Mouse (Mus musculus) forebrain, postnatal 0 days (tissue): ENCODE measurements at regions not wholly inside any gene's neighbourhood (a gene's known extent, or its start where the extent isn't known, plus 50 kb on each side); places are given as distances from the start of the nearest gene placed in this dataset.

Experiments used
- ATAC-seq: fragments of 200-750 bp; cut with Nextera tagmentation; 2 replicates; pipeline ENCODE4 v1.8.0; 2017; ENCODE audit warnings: mild to moderate bottlenecking, moderate library complexity
- DNase-seq: peaks from one replicate; pipeline ENCODE4 v3.0.0-alpha.2; 2015
- H3K27ac ChIP-seq: fragments of 300-500 bp; sonication (generic); 2 replicates; pipeline ENCODE4 v1.5.1; 2014; ENCODE audit warnings: low read depth, mild to moderate bottlenecking, antibody characterized with exemption, low read length, moderate library complexity, mixed read lengths
- H3K27me3 ChIP-seq: fragments of 300-500 bp; sonication (generic); 2 replicates; pipeline ENCODE4 v1.6.1; 2014; ENCODE audit warnings: mild to moderate bottlenecking, low read length, mixed read lengths; ENCODE audit not compliant: insufficient read depth
- H3K36me3 ChIP-seq: fragments of 300-500 bp; sonication (generic); 2 replicates; pipeline ENCODE4 v1.6.1; 2014; ENCODE audit warnings: mild to moderate bottlenecking, moderate library complexity; ENCODE audit not compliant: insufficient read depth
- H3K4me1 ChIP-seq: fragments of 300-500 bp; sonication (generic); 2 replicates; pipeline ENCODE4 v1.6.1; 2014; ENCODE audit warnings: antibody characterized with exemption; ENCODE audit not compliant: insufficient read depth
- H3K4me2 ChIP-seq: fragments of 300-500 bp; sonication (generic); 2 replicates; pipeline ENCODE4 v1.6.1; 2014; ENCODE audit warnings: low read depth, mild to moderate bottlenecking, moderate library complexity
- H3K4me3 ChIP-seq: fragments of 300-500 bp; sonication (generic); 2 replicates; pipeline ENCODE4 v1.5.1; 2014; ENCODE audit warnings: low read depth, low read length, mixed read lengths
- H3K9ac ChIP-seq: fragments of 300-500 bp; sonication (generic); 2 replicates; pipeline ENCODE4 v1.6.1; 2014; ENCODE audit warnings: mild to moderate bottlenecking
- H3K9me3 ChIP-seq: fragments of 300-500 bp; sonication (generic); 2 replicates; pipeline ENCODE4 v1.6.1; 2016; ENCODE audit warnings: low read length
- CTCF ChIP-seq: sonication (generic); IDR thresholded peaks from 2 replicates; pipeline ENCODE4 v1.5.1; 2016; ENCODE audit warnings: antibody characterized with exemption, control low read depth, low read depth
- WGBS: fragments of 180-500 bp; shearing (Covaris S2); extraction: QIAGEN DNeasy Blood & Tissue Kit; methylation state at CpG from one replicate; pipeline ENCODE4 v1.1.7; 2014; 5-methylcytosine and 5-hydroxymethylcytosine counted together

DNA sequence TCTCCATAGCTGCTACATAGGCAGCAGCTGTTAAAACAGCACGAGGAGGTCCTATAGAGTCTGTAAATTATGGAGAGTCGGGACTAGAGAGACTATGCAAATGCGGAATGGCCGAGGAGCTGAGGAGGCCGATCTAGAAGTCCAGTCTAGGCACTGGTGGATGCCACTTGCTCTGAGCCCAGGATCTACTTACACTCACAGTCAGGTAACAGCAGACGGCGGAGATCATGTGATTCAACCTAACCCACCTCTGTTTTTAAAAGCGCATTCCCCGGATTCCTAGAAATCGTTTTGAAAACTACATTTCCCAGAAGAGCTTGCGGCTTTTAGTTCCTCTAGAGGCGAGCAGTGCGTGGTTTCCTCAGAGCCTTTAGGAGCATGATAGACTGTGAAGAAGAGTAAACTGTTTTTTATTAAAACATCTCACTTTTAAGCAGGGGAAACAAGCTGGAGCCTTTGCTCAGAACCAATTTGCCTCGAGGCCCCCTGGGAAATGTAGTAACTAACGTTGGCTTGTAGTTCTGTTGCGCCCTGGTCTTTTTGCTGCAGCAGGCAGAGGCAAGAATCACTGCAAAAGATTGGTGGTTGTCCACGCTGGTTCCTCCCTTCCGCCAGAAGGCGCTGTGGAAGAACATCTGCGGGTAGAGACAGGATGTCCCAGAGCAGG lies 68.6 kb upstream of the Chd6 start:
- Histone ChIP-seq H3K4me3 (peak overlapping the region; percentile 49), H3K36me3 (no peaks in the 10 kb centered on the region), H3K9ac (peak overlapping the region; percentile 51), H3K27ac (peak overlapping the region; percentile 88), H3K9me3 (no peaks in the 10 kb centered on the region), H3K27me3 (no peaks in the 10 kb centered on the region), H3K4me2 (peak overlapping the region; percentile 61), H3K4me1 (peaks cover 4% of the 10 kb centered on the region; the same call in 1 of the 2 replicates)
- ATAC-seq = peak; percentile 94
- WGBS = 2% methylated on average over 20 of the region's 20 CpGs
- DNase-seq = peak; percentile 87
- TF ChIP-seq CTCF = peak; percentile 76

DNA sequence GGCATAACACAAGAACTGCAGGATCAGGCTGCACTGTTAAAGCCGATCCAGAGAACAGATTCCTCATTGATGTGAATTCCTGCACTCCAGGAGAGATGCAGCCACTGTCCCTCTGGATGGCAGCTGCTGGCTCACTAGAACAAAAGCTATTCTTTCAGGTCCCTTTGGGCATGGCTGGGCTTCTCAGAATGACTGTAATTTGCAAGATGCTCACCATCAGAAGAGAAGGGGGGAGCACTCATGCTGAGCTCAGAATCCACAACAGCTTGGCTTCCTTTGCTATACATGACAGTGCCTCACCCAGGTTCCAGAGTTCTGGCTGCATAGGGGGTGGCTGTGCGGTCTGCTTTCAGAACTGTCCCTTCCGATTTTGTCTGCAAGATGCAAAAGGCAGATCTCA lies 57.8 kb upstream of the Chd6 start:
- H3K9me3 ChIP-seq = no peaks in the 10 kb centered on the region
- H3K27me3 ChIP-seq = no peaks in the 10 kb centered on the region
- H3K4me2 ChIP-seq = no peak overlapping the region
- H3K27ac ChIP-seq = no peak overlapping the region
- H3K36me3 ChIP-seq = no peaks in the 10 kb centered on the region
- ATAC-seq = no peak
- H3K9ac ChIP-seq = no peak overlapping the region
- no peak overlapping the region for H3K4me3 ChIP-seq
- DNase-seq = no peak
- no peak for TF ChIP-seq CTCF
- WGBS = 20% methylated on average over 3 of the region's 3 CpGs
- H3K4me1 ChIP-seq = no peaks in the 10 kb centered on the region

DNA sequence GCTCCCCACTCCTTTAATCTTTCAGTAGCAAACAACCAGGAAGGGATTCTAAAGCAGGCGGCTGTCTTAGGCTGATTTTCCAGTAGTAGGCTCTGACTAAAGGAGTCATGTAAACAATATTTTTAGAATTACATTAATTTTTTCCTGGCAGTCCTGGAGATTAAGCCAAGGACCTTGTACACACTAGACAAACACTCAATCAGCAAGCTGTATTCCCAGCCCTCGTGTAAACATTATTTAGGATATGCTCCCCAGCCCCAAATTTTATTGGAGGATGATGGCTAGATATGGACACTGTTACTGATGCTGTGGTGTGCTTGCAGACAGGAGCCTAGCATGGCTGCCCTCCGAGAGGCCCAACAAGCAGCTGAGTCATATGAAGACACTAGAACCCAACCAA lies 56.6 kb upstream of the Chd6 start:
- Histone ChIP-seq H3K4me3 (no peak overlapping the region), H3K27me3 (no peaks in the 10 kb centered on the region), H3K9me3 (no peaks in the 10 kb centered on the region), H3K4me1 (no peaks in the 10 kb centered on the region), H3K4me2 (no peak overlapping the region), H3K27ac (no peak overlapping the region), H3K36me3 (no peaks in the 10 kb centered on the region), H3K9ac (no peak overlapping the region)
- WGBS = 75% methylated on average over 3 of the region's 3 CpGs
- DNase-seq (no peak), ATAC-seq (no peak)
- no peak for TF ChIP-seq CTCF

DNA sequence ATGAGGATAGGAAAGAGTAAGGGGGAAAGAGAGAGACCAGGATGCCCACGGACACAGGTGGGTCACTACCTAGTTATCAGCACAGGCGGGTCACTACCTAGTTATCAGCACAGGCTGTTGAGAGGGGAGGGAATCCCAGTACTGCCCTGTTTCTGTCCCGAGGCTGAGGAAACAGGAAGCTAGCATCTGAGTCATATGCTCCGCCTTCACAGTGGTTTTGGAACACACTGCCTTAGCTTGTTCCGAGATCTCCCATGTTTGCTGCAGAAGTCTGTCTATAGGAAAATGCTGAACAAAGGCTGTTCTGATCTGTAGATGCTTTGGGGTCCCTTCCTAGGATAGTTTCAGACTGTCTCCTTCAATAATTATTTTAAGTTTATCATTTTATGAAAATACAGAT lies 55.4 kb upstream of the Chd6 start:
- no peaks in the 10 kb centered on the region for H3K4me1 ChIP-seq
- no peak overlapping the region for H3K4me2 ChIP-seq
- 70% methylated on average over 5 of the region's 5 CpGs for WGBS
- no peak overlapping the region for H3K4me3 ChIP-seq
- H3K36me3 ChIP-seq = no peaks in the 10 kb centered on the region
- no peak overlapping the region for H3K27ac ChIP-seq
- no peaks in the 10 kb centered on the region for H3K9me3 ChIP-seq
- DNase-seq (no peak), ATAC-seq (no peak)
- H3K27me3 ChIP-seq = no peaks in the 10 kb centered on the region
- TF ChIP-seq CTCF = no peak
- H3K9ac ChIP-seq = no peak overlapping the region
